Mouse (Mus musculus) thymus, postnatal 25 days (tissue): ENCODE data around the gene Psen2.
A peak's percentile ranks its signal among the peaks of the same experiment; 100 is the strongest.

Experiments
- DNase-seq: peaks from one replicate; pipeline ENCODE4 v3.0.0; 2022

Psen2 gene

DNA sequence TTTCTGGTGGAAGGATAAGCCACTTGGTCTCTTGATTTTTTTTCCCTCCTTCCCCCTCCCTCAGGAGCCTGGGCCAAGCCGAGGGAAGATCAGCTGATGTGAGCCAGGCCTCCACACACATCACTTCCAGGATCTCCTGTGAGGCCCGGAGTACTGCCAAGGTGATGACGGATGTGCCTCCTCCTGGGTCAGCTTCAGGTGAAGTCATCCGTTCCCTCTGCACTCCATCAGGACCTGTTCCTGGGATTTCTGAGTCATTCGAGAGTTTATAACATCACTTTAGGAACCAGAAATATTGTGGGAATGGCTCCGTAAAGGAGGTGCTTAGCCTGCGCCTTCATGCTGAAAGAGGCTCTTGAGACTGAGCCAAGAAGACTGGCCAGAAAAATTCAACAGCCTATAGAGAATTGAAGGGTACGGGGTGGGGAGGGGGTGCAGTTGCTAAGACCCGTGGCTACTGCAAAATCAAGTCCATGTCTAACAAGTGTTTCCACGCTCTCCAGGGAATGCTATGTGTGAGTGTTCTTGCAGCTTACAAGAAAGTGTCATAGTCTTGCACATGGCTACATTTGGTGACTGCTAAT, 11.6 kb upstream of the Psen2 start:
- no peak for DNase-seq

DNA sequence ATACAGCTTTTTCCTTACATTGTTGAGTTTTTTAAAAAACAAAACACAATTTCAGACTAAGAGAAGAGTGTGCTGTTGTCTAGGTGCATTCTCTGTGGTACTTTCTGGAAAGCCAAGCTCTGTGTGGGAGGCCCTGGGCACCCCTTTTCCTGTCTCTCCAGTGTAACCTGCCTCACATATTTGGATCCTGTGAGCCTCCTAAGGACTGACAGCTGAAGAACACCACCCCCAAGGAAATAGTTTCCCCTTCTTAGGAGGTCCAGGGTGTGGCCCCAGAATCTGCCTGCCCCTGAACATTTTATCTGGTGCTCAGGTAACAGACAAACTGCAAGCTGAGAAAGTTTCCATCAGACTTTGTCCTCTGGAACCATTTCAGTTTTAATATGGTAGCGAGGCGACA, 5.8 kb upstream of the Psen2 start:
- no peak for DNase-seq

- DNase-seq, result peak; percentile 91
Measured at GRCm38 (mm10) chr1:180268249-180269031, 5.2 kb upstream of the Psen2 start.

DNA sequence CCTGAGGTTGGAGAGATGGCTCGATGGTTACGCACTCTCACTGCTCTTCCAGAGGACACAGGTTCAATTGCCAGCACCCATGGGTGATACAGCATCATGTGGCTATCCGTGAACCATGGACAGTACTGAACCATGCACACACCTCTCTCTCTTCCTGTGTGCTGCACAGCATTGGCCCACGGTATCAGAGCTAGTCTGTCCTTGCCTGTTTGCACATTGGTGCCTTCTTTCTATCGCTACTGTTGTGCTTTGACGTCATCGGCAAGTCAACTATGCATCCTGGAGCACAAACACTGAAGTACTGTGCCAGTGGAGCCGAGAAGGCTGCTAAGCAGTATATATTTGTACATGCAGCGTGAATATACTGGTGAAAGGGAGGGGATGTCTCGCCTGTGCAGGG, 3.9 kb upstream of the Psen2 start:
- DNase-seq, result no peak

DNA sequence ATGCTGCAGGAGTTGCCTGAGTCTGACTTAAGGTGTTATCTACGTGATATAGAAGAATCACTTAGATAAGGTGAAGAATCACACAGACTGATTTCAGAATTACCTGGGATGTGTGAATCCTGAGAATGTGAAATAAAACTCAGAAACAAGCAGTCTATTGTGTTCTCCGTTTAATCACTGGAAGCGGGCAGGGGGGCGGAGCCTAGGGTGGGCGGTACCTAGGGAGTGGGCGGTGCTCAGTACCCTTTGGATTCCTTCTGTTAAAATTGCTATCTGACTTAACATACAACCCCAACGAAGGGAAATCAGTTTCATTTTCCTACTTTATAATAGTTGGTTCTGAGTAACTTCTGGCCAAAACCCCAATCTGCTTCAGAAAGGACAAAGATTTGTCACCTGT, 2.2 kb upstream of the Psen2 start:
- DNase-seq, result peak; percentile 64

- DNase-seq, result no peak
Measured at GRCm38 (mm10) chr1:180264851-180265250, 1.6 kb upstream of the Psen2 start.

GRCm38 (mm10) chr1:180264389-180264788, 1.2 kb upstream of the Psen2 start:
- DNase-seq, result no peak

GRCm38 (mm10) chr1:180261857-180262570, 1.2 kb downstream of the Psen2 start:
- no peak for DNase-seq

GRCm38 (mm10) chr1:180261415-180261814, 1.8 kb downstream of the Psen2 start:
- DNase-seq, result no peak

DNA sequence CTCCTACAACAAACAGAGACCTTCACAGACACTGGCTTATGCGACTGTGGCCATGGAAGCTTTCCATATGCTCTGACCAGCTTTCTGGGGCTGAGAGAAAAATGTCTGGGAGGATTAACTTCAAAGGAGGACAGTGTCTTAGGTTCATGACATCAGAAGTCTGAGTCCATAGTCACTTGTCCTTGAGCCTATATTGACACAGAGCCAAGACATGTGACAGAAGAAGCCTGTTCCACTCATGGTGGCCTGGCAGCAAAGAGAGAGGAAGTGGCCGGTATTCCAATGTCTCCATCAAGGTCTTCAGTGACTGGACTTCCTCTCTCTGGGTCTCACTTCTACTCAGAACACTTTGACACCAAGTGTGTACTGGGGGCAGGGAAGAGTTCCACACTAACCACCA, 2.4 kb downstream of the Psen2 start:
- no peak for DNase-seq

- no peak for DNase-seq
Measured at GRCm38 (mm10) chr1:180259753-180260152, 3.5 kb downstream of the Psen2 start.

DNA sequence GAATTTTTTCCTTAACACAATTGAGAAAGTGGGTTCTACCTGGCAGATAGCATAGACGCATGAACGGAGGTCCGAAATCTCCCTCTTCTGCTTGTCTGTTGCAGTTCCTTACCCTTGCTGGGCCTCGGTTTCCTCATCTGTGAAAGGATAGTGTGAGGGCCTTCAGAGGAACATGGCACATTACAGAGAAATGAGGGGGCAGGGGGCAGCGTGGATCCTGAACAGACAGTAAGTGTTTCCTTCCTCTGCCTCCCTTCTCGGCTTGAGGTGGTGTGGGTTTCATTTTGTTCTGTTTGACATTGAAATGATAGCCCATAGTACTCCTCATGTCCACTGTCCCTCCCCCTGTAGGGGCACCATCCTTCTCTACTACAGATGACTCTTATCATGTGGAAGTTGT, 5.8 kb downstream of the Psen2 start:
- no peak for DNase-seq

GRCm38 (mm10) chr1:180256866-180257265, 6.4 kb downstream of the Psen2 start:
- no peak for DNase-seq

DNA sequence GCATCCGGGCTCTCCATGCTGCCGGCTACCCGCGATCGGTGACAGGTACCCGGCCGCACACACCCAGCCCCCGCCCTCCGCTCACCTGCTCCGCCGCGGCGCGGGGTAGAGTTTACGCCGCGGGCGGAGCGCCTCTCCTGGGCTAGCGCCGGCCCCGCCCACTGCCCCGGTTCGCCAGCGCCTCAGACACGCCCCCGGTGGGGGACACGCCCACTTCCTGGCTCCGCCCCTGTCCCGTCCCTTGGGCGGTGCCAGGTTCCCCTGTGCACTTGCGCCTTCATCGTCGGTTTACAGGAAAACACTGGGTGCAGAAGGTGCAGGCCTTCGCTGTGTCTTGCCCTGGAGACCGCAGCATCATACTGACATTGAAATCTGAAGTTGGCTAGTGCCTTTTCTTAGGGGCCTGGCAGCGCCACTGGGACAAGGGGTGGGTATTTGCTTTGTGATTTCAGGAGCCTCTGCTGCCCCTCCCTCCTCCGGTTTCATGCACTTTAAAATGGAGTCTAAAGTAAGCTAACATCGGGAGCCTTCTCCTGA, 7.0 kb downstream of the Psen2 start:
- DNase-seq, result peak; percentile 100

- no peak for DNase-seq
Measured at GRCm38 (mm10) chr1:180255294-180256117, 7.7 kb downstream of the Psen2 start.

- no peak for DNase-seq
Measured at GRCm38 (mm10) chr1:180254316-180254715, 8.9 kb downstream of the Psen2 start.

DNA sequence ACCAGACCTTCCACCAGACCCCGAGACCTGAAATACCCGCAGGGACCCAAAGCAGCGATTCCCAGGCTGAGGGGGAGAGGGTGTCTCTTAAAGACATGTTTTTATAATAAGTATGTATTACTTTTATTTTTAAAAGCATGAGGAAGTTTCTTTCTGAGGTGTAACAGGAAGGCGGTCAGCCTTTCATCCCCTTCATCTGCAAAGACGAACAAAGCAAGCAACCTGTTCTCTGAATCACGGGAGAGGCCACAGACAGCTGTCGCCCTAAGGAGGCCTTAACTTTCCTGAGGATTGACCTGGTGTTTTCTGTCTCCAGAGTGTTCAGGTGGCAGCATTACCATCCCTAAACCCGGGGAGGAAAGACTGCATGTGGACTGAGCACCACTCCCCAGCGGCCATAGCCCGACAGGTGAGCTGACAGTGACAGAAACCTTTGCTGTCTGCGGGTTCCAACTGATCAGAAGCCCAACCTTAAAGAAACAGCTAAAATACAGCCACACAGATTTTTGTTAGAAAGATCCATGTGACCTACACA, 10.5 kb downstream of the Psen2 start:
- DNase-seq, result no peak

- no peak for DNase-seq
Measured at GRCm38 (mm10) chr1:180251176-180252048, 11.8 kb downstream of the Psen2 start.

DNA sequence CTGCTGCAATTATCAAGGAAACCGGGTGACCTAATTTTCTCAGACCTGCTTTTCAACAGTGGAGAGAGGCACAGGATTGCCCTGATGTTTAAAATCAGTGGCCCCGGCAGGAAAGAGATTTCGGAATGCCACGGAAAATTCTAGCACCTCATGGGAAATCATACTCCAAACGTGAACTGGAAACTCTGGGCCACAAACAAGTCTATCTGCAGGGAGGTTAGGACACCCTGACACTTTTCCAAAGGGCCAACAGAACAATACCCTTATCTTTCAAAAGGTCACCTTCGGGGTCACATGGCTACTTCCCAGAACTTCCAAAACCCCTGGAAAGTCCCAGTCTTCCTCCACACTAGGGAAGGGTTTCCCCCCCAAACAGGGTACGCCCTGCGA, 12.8 kb downstream of the Psen2 start:
- DNase-seq, result no peak

DNA sequence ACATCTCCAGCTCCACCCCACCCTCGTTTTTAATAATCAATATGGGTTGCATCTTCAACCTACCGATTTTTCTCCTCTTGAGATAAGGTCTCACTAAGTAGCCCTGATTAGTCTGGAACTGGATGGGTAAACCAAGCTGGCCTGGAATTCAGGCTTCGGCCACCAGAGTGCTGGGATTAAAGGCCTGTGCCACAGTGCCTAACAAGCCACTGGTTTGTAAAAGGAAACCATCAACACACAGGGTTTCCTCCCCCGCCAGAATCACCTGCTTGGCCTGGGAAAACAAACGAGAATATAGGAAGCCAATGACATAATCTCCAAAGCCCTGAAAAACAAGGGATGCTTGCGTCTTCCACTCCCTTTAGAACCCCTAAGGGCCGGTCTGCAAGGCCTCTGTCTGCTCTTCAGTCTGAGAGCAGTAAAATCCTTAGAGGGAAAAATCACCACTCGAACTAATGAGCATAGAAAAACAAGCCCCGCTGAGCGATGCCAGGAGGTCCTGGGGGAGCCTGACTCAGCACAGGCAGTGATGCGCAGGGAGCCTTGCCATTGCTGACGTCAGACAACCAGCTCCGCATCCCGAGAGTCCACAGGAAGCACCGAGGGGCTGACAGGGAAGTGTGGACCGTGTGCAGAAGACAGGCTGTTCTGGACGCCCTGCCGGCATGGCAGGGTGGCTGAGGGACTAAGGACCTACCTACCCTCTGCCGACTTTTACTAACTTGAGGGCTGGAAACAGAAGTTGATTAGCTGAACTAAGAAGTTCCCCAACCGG, 13.4 kb downstream of the Psen2 start:
- no peak for DNase-seq
